Mouse (Mus musculus): ENCODE data around the gene Csad. TPM values are rescaled to one million over a fixed set of nuclear protein-coding genes. Genes with fewer than 3 reads are reported as not detected.

Csad gene
- polyA plus RNA-seq, 1 experiment from 2014 or later: 39.6 TPM

GRCm38 (mm10) chr15:102192820-102193386, 11.6 kb downstream of the Csad start:
- H3K36me3 ChIP-seq (ENCODE audit: control insufficient read depth, insufficient read depth): no peaks in the 10 kb centered on the region
- H3K27me3 ChIP-seq (replicated peaks; ENCODE audit: control insufficient read depth, insufficient read depth, low read length): no peaks in the 10 kb centered on the region
- H3K9me3 ChIP-seq (ENCODE audit: control insufficient read depth, low read length): no peaks in the 10 kb centered on the region
- 67% methylated on average over 5 of the region's 5 CpGs for WGBS
- H3K4me2 ChIP-seq (ENCODE audit: low read length): no peak overlapping the region
- no peak overlapping the region for H3K9ac ChIP-seq (replicated peaks; ENCODE audit: low read depth, low read length)
- no peaks in the 10 kb centered on the region for H3K4me1 ChIP-seq (replicated peaks; ENCODE audit: control insufficient read depth, insufficient read depth, low read length)
- no peak overlapping the region for H3K4me3 ChIP-seq (replicated peaks; ENCODE audit: low read length)
- no peak overlapping the region for H3K27ac ChIP-seq (ENCODE audit: low read length)
- no peak for ATAC-seq

- 87% methylated on average over 7 of the region's 7 CpGs for WGBS
- no peak overlapping the region for H3K4me2 ChIP-seq (ENCODE audit: low read length)
- no peak overlapping the region for H3K9ac ChIP-seq (replicated peaks; ENCODE audit: low read depth, low read length)
- no peaks in the 10 kb centered on the region for H3K27me3 ChIP-seq (replicated peaks; ENCODE audit: control insufficient read depth, insufficient read depth, low read length)
- no peaks in the 10 kb centered on the region for H3K36me3 ChIP-seq (ENCODE audit: control insufficient read depth, insufficient read depth)
- ATAC-seq: no peak
- H3K4me1 ChIP-seq (replicated peaks; ENCODE audit: control insufficient read depth, insufficient read depth, low read length): no peaks in the 10 kb centered on the region
- H3K27ac ChIP-seq (ENCODE audit: low read length): no peak overlapping the region
- H3K4me3 ChIP-seq (replicated peaks; ENCODE audit: low read length): no peak overlapping the region
- H3K9me3 ChIP-seq (ENCODE audit: control insufficient read depth, low read length): no peaks in the 10 kb centered on the region
Observed at GRCm38 (mm10) chr15:102192271-102192812, 12.2 kb downstream of the Csad start.

GRCm38 (mm10) chr15:102191699-102192098, 12.8 kb downstream of the Csad start:
- H3K27ac ChIP-seq (ENCODE audit: low read length): no peak overlapping the region
- no peaks in the 10 kb centered on the region for H3K36me3 ChIP-seq (ENCODE audit: control insufficient read depth, insufficient read depth)
- no peak for ATAC-seq
- H3K4me1 ChIP-seq (replicated peaks; ENCODE audit: control insufficient read depth, insufficient read depth, low read length): no peaks in the 10 kb centered on the region
- H3K9ac ChIP-seq (replicated peaks; ENCODE audit: low read depth, low read length): no peak overlapping the region
- no peaks in the 10 kb centered on the region for H3K27me3 ChIP-seq (replicated peaks; ENCODE audit: control insufficient read depth, insufficient read depth, low read length)
- H3K4me2 ChIP-seq (ENCODE audit: low read length): no peak overlapping the region
- no peaks in the 10 kb centered on the region for H3K9me3 ChIP-seq (ENCODE audit: control insufficient read depth, low read length)
- no peak overlapping the region for H3K4me3 ChIP-seq (replicated peaks; ENCODE audit: low read length)
- 87% methylated on average over 7 of the region's 7 CpGs for WGBS

- Histone ChIP-seq H3K4me1 (replicated peaks; ENCODE audit: control insufficient read depth, insufficient read depth, low read length) (no peaks in the 10 kb centered on the region), H3K27ac (ENCODE audit: low read length) (no peak overlapping the region), H3K9me3 (ENCODE audit: control insufficient read depth, low read length) (no peaks in the 10 kb centered on the region), H3K36me3 (ENCODE audit: control insufficient read depth, insufficient read depth) (no peaks in the 10 kb centered on the region), H3K4me3 (replicated peaks; ENCODE audit: low read length) (no peak overlapping the region), H3K9ac (replicated peaks; ENCODE audit: low read depth, low read length) (no peak overlapping the region), H3K4me2 (ENCODE audit: low read length) (no peak overlapping the region), H3K27me3 (replicated peaks; ENCODE audit: control insufficient read depth, insufficient read depth, low read length) (no peaks in the 10 kb centered on the region)
- no peak for ATAC-seq
- WGBS: 61% methylated on average over 6 of the region's 6 CpGs
Observed at GRCm38 (mm10) chr15:102188883-102189282, 15.6 kb downstream of the Csad start.

- Histone ChIP-seq H3K4me3 (replicated peaks; ENCODE audit: low read length) (no peak overlapping the region), H3K9me3 (ENCODE audit: control insufficient read depth, low read length) (no peaks in the 10 kb centered on the region), H3K9ac (replicated peaks; ENCODE audit: low read depth, low read length) (no peak overlapping the region), H3K36me3 (ENCODE audit: control insufficient read depth, insufficient read depth) (no peaks in the 10 kb centered on the region), H3K27ac (ENCODE audit: low read length) (no peak overlapping the region), H3K4me2 (ENCODE audit: low read length) (no peak overlapping the region), H3K4me1 (replicated peaks; ENCODE audit: control insufficient read depth, insufficient read depth, low read length) (no peaks in the 10 kb centered on the region), H3K27me3 (replicated peaks; ENCODE audit: control insufficient read depth, insufficient read depth, low read length) (no peaks in the 10 kb centered on the region)
- WGBS: 89% methylated on average over 10 of the region's 10 CpGs
- no peak for ATAC-seq
Observed at GRCm38 (mm10) chr15:102188096-102188495, 16.4 kb downstream of the Csad start.

GRCm38 (mm10) chr15:102186239-102186638, 18.3 kb downstream of the Csad start:
- ATAC-seq: no peak
- 88% methylated on average over 11 of the region's 11 CpGs for WGBS
- no peak overlapping the region for H3K4me2 ChIP-seq (ENCODE audit: low read length)
- H3K27ac ChIP-seq (ENCODE audit: low read length): no peak overlapping the region
- no peaks in the 10 kb centered on the region for H3K36me3 ChIP-seq (ENCODE audit: control insufficient read depth, insufficient read depth)
- no peaks in the 10 kb centered on the region for H3K9me3 ChIP-seq (ENCODE audit: control insufficient read depth, low read length)
- no peaks in the 10 kb centered on the region for H3K27me3 ChIP-seq (replicated peaks; ENCODE audit: control insufficient read depth, insufficient read depth, low read length)
- no peaks in the 10 kb centered on the region for H3K4me1 ChIP-seq (replicated peaks; ENCODE audit: control insufficient read depth, insufficient read depth, low read length)
- no peak overlapping the region for H3K9ac ChIP-seq (replicated peaks; ENCODE audit: low read depth, low read length)
- no peak overlapping the region for H3K4me3 ChIP-seq (replicated peaks; ENCODE audit: low read length)

GRCm38 (mm10) chr15:102183076-102183475, 21.4 kb downstream of the Csad start:
- no peak overlapping the region for H3K9ac ChIP-seq (replicated peaks; ENCODE audit: low read depth, low read length)
- no peak overlapping the region for H3K4me2 ChIP-seq (ENCODE audit: low read length)
- no peak for ATAC-seq
- H3K4me3 ChIP-seq (replicated peaks; ENCODE audit: low read length): no peak overlapping the region
- WGBS: 89% methylated on average over 3 of the region's 3 CpGs
- no peaks in the 10 kb centered on the region for H3K36me3 ChIP-seq (ENCODE audit: control insufficient read depth, insufficient read depth)
- no peaks in the 10 kb centered on the region for H3K9me3 ChIP-seq (ENCODE audit: control insufficient read depth, low read length)
- no peak overlapping the region for H3K27ac ChIP-seq (ENCODE audit: low read length)
- no peaks in the 10 kb centered on the region for H3K27me3 ChIP-seq (replicated peaks; ENCODE audit: control insufficient read depth, insufficient read depth, low read length)
- no peaks in the 10 kb centered on the region for H3K4me1 ChIP-seq (replicated peaks; ENCODE audit: control insufficient read depth, insufficient read depth, low read length)

GRCm38 (mm10) chr15:102179924-102180323, 24.6 kb downstream of the Csad start:
- ATAC-seq: no peak
- Histone ChIP-seq H3K9ac (replicated peaks; ENCODE audit: low read depth, low read length) (no peak overlapping the region), H3K4me2 (ENCODE audit: low read length) (no peak overlapping the region), H3K36me3 (ENCODE audit: control insufficient read depth, insufficient read depth) (no peaks in the 10 kb centered on the region), H3K27ac (ENCODE audit: low read length) (no peak overlapping the region), H3K27me3 (replicated peaks; ENCODE audit: control insufficient read depth, insufficient read depth, low read length) (no peaks in the 10 kb centered on the region), H3K4me1 (replicated peaks; ENCODE audit: control insufficient read depth, insufficient read depth, low read length) (no peaks in the 10 kb centered on the region), H3K4me3 (replicated peaks; ENCODE audit: low read length) (no peak overlapping the region), H3K9me3 (ENCODE audit: control insufficient read depth, low read length) (no peaks in the 10 kb centered on the region)
- WGBS: 90% methylated on average over 14 of the region's 14 CpGs

GRCm38 (mm10) chr15:102179106-102179505, 25.4 kb downstream of the Csad start:
- H3K4me2 ChIP-seq (ENCODE audit: low read length): no peak overlapping the region
- no peak for ATAC-seq
- no peak overlapping the region for H3K27ac ChIP-seq (ENCODE audit: low read length)
- WGBS: 79% methylated on average over 9 of the region's 9 CpGs
- no peak overlapping the region for H3K4me3 ChIP-seq (replicated peaks; ENCODE audit: low read length)
- no peak overlapping the region for H3K9ac ChIP-seq (replicated peaks; ENCODE audit: low read depth, low read length)
- H3K9me3 ChIP-seq (ENCODE audit: control insufficient read depth, low read length): no peaks in the 10 kb centered on the region
- no peaks in the 10 kb centered on the region for H3K27me3 ChIP-seq (replicated peaks; ENCODE audit: control insufficient read depth, insufficient read depth, low read length)
- H3K4me1 ChIP-seq (replicated peaks; ENCODE audit: control insufficient read depth, insufficient read depth, low read length): no peaks in the 10 kb centered on the region
- H3K36me3 ChIP-seq (ENCODE audit: control insufficient read depth, insufficient read depth): no peaks in the 10 kb centered on the region

- ATAC-seq: no peak
- Histone ChIP-seq H3K4me3 (replicated peaks; ENCODE audit: low read length) (no peak overlapping the region), H3K4me1 (replicated peaks; ENCODE audit: control insufficient read depth, insufficient read depth, low read length) (no peaks in the 10 kb centered on the region), H3K9ac (replicated peaks; ENCODE audit: low read depth, low read length) (no peak overlapping the region), H3K9me3 (ENCODE audit: control insufficient read depth, low read length) (no peaks in the 10 kb centered on the region), H3K4me2 (ENCODE audit: low read length) (no peak overlapping the region), H3K36me3 (ENCODE audit: control insufficient read depth, insufficient read depth) (no peaks in the 10 kb centered on the region), H3K27ac (ENCODE audit: low read length) (no peak overlapping the region), H3K27me3 (replicated peaks; ENCODE audit: control insufficient read depth, insufficient read depth, low read length) (no peaks in the 10 kb centered on the region)
- WGBS: 14% methylated on average over 6 of the region's 6 CpGs
Observed at GRCm38 (mm10) chr15:102178279-102178678, 26.2 kb downstream of the Csad start.
